Mouse (Mus musculus) heart, embryonic 16.5 days (tissue): ENCODE results near the gene St6galnac3. TPM values are rescaled to one million over a fixed set of nuclear protein-coding genes. Genes with fewer than 3 reads are reported as not detected.

Experiments
- ATAC-seq: fragments of 200-750 bp; cut with Nextera tagmentation; replicated peaks from 2 replicates; pipeline ENCODE4 v1.8.0; 2017; ENCODE audit warnings: moderate number of reproducible peaks; ENCODE audit not compliant: insufficient read depth, low FRiP score; ENCODE audit errors: extremely low read depth
- H3K27ac ChIP-seq: fragments of 300-500 bp; sonication (generic); 2 replicates; pipeline ENCODE4 v1.5.1; 2014; ENCODE audit warnings: mild to moderate bottlenecking, low read length, control low read depth, moderate library complexity
- H3K27me3 ChIP-seq: fragments of 300-500 bp; sonication (generic); 2 replicates; pipeline ENCODE4 v1.6.1; 2014; ENCODE audit warnings: low read length, mixed read lengths; ENCODE audit not compliant: control insufficient read depth, insufficient read depth
- H3K36me3 ChIP-seq: fragments of 300-500 bp; sonication (generic); 2 replicates; pipeline ENCODE4 v1.6.1; 2014; ENCODE audit not compliant: control insufficient read depth, insufficient read depth
- H3K4me1 ChIP-seq: fragments of 300-500 bp; sonication (generic); 2 replicates; pipeline ENCODE4 v1.6.1; 2014; ENCODE audit warnings: low read length, mixed read lengths; ENCODE audit not compliant: control insufficient read depth, insufficient read depth
- H3K4me2 ChIP-seq: fragments of 300-500 bp; sonication (generic); 2 replicates; pipeline ENCODE4 v1.6.1; 2014; ENCODE audit warnings: low read depth, mild to moderate bottlenecking, control low read depth, low read length
- H3K4me3 ChIP-seq: fragments of 300-500 bp; sonication (generic); 2 replicates; pipeline ENCODE4 v1.5.1; 2014; ENCODE audit warnings: mild to moderate bottlenecking, control low read depth, low read length
- H3K9ac ChIP-seq: fragments of 300-500 bp; sonication (generic); 2 replicates; pipeline ENCODE4 v1.6.1; 2014; ENCODE audit warnings: low read length, control low read depth
- H3K9me3 ChIP-seq: fragments of 300-500 bp; sonication (generic); replicated peaks from 2 replicates; pipeline ENCODE4 v1.6.1; 2016; ENCODE audit warnings: low read length; ENCODE audit not compliant: control insufficient read depth
- WGBS: fragments of 180-500 bp; shearing (Covaris S2); extraction: QIAGEN DNeasy Blood & Tissue Kit; methylation state at CpG from one replicate; pipeline ENCODE4 v1.1.7; 2014; 5-methylcytosine and 5-hydroxymethylcytosine counted together
- polyA plus RNA-seq: library from polyadenylated mRNA; unstranded; fragments of >200 nt; fragmentation: Nextera tagmentation; extraction: Ambion mirVana; gene quantifications from 2 replicates; pipeline ENCODE4 v1.2.1, GENCODE M21; 2015

Gene St6galnac3
- polyA plus RNA-seq, 1 experiment from 2014 or later, result 20.8 TPM

DNA sequence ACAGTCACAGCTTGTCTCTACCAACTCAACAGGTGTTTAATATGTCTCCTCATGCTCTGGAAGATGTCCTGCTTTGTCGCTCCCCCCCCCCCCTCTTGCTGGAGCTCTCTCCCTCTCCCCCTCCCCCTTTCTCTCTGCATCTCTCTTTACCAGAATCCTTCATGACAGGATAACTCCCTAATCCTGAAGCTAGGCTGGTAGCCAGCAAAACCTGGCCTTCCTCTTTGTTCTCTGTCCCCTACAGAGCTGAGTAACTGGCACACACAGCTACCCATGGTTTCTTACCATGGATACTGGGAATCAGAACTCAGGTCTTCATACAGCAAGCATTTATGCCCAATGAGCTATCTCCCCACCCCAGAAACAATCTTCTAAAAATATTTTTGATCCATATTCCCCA, 87.6 kb downstream of the St6galnac3 start:
- no peak overlapping the region for H3K4me2 ChIP-seq
- H3K4me3 ChIP-seq, result no peak overlapping the region
- no peaks in the 10 kb centered on the region for H3K9me3 ChIP-seq
- no CpG with 5 or more reads among the region's 1 CpGs for WGBS
- H3K27ac ChIP-seq, result no peak overlapping the region
- H3K9ac ChIP-seq, result no peak overlapping the region
- no peaks in the 10 kb centered on the region for H3K4me1 ChIP-seq
- no peaks in the 10 kb centered on the region for H3K36me3 ChIP-seq
- ATAC-seq, result no peak
- no peaks in the 10 kb centered on the region for H3K27me3 ChIP-seq

DNA sequence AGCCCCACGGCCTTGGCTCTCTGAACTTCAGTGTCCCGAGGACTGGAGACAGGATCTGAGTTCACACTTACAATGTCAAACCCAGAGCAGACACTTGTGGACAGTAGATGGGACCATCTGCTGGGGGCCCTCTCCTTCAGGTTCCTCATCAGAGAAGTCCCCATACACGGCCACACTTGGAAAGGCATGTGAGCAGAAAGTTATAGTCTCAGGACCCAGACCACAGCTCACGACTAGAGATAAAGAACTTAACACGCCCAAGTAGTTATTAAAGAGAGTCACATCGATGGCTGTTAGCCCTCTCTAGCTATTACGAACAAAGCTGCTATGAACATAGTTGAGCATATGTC, 88.2 kb downstream of the St6galnac3 start:
- no peaks in the 10 kb centered on the region for H3K27me3 ChIP-seq
- H3K4me1 ChIP-seq, result no peaks in the 10 kb centered on the region
- ATAC-seq, result no peak
- H3K36me3 ChIP-seq, result no peaks in the 10 kb centered on the region
- H3K9ac ChIP-seq, result no peak overlapping the region
- 65% methylated on average over 7 of the region's 7 CpGs for WGBS
- no peak overlapping the region for H3K27ac ChIP-seq
- H3K4me2 ChIP-seq, result no peak overlapping the region
- H3K4me3 ChIP-seq, result no peak overlapping the region
- H3K9me3 ChIP-seq, result no peaks in the 10 kb centered on the region

DNA sequence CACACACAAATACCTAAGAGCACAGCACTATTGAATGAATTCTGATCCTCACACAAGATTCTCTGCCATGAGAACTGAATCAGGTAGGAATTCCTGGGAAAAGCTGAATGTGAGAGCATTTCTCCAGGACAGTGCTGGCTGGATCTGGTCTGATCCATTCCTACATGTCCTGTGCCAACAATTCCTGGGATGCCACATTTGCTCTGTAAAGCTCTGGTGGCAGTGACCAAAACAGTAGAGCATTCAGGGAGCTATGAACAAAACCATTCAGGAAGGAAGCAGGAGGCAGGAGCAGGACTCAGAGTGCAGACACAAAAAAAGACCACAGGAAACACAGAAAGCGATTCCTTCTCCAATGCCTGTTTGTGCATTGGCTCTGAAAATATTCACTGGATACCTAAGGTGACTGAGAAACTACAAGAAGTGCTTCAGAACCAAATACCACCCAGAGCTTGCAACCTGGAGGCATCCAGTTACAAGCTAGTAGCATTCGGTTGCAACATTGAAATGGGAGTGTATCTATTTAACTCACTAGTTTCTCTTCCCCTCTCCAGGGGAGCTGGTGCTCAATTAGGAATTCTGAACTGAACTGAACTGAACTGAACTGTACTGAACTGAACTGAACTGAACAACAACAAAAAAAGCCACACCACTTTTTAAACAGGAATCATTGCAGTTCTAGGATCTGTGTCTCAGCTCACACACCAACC, 88.7 kb downstream of the St6galnac3 start:
- Histone ChIP-seq H3K27ac (no peak overlapping the region), H3K36me3 (no peaks in the 10 kb centered on the region), H3K9ac (no peak overlapping the region), H3K4me3 (no peak overlapping the region), H3K9me3 (no peaks in the 10 kb centered on the region), H3K4me1 (no peaks in the 10 kb centered on the region), H3K4me2 (no peak overlapping the region), H3K27me3 (no peaks in the 10 kb centered on the region)
- 47% methylated on average over 2 of the region's 2 CpGs for WGBS
- no peak for ATAC-seq

DNA sequence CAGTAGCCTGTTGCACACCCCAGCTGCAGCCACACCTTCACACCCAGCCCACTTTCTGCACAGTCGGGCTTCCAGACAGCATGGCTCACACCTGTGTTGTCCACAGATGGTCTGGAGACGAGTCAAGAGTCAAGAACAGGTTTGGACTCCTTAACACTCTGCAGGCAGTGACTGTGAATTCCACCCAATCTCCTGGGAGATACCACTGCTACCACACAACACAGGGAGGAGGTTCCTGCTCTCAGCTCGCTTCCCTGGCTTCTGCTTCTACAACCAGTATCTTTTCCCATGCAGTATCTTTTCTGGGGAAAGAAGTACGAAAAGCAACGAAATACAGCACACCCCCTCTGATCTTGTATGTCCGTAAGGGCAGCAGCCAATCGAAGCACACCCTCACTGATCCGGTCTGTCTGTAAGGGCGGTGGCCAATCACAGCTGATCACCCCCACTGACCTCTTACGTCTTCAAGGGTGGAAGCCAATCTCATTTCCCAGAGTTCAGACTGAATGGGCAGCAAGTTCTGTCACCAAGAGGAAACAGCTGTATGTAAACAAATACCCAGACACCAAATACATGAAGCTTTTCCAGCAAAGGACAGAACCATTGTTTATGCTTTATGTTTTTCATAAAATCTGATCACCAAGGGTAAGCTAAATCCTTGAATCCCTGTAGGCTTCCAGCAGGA, 92.8 kb downstream of the St6galnac3 start:
- WGBS, result 61% methylated on average over 10 of the region's 10 CpGs
- no peak overlapping the region for H3K27ac ChIP-seq
- no peak overlapping the region for H3K4me2 ChIP-seq
- no peak for ATAC-seq
- H3K36me3 ChIP-seq, result no peaks in the 10 kb centered on the region
- no peaks in the 10 kb centered on the region for H3K4me1 ChIP-seq
- no peaks in the 10 kb centered on the region for H3K27me3 ChIP-seq
- H3K9me3 ChIP-seq, result no peaks in the 10 kb centered on the region
- H3K9ac ChIP-seq, result no peak overlapping the region
- no peak overlapping the region for H3K4me3 ChIP-seq

DNA sequence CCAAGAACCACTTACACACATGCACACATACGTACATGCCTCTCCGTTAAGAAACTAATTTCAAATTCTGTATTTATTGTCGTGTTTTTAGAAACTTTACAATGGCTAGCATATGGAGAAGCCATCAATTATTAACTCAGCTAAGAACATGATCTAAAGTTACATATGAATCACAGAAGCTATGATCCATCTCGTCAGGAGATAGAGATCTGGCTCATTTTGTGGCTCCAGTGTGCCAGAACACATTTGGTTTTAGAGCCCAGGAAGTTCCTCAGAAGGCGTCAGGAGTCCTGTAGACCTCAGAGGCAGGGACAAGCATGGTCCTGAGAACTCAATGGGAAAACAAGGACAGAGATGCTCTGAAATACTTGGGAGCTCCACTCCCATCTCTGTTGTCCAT, 98.7 kb downstream of the St6galnac3 start:
- no peak for ATAC-seq
- 83% methylated on average over 5 of the region's 5 CpGs for WGBS
- Histone ChIP-seq H3K9ac (no peak overlapping the region), H3K9me3 (no peaks in the 10 kb centered on the region), H3K4me2 (no peak overlapping the region), H3K36me3 (no peaks in the 10 kb centered on the region), H3K27ac (no peak overlapping the region), H3K27me3 (no peaks in the 10 kb centered on the region), H3K4me1 (no peaks in the 10 kb centered on the region), H3K4me3 (no peak overlapping the region)

DNA sequence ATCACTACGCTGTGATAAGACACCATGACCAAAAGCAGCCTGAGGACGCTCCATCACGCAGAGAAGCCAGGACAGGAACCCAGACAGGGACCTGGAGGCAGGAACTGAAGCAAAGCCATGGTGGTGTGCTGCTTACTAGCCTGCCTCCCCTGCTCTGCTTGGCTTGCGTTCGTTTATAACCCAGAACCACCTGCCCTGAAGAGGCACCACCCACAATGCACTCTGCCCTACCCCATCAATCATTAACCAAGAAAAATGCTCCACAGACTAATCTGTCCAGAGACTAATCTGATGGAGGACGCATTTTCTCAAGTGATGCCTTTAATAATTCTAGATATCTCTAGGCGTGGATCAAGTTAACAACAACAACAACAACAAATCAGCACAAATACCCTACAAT, 106.0 kb downstream of the St6galnac3 start:
- no peak overlapping the region for H3K4me3 ChIP-seq
- 92% methylated on average over 7 of the region's 7 CpGs for whole genome bisulfite sequencing
- no peak overlapping the region for H3K4me2 ChIP-seq
- H3K9ac ChIP-seq, result no peak overlapping the region
- 0 out of 2 replicates have a peak, but pooled peaks cover 9% of the 10 kb centered on the region for H3K4me1 ChIP-seq
- no peaks in the 10 kb centered on the region for H3K36me3 ChIP-seq
- no peaks in the 10 kb centered on the region for H3K9me3 ChIP-seq
- no peaks in the 10 kb centered on the region for H3K27me3 ChIP-seq
- ATAC-seq, result no peak
- no peak overlapping the region for H3K27ac ChIP-seq

DNA sequence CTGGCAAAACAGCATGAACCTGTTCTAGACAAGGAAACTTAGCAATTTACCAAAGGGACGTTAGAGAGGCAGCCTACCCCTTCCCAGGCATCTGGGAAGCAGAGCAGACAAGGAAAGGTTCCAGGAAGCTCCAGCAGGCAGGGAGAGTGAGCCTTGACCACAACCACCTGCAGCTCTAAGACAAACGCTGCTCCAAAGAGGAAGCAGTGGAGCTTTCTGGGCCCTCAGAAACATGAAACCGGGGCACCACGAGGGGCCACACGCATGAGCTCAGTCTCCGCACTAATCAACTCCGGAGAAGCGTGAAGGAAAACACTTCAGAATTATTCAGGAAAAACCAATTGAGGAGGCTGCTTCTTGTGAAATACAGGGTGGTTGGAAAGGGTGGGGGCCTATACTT, 108.1 kb downstream of the St6galnac3 start:
- Histone ChIP-seq H3K36me3 (no peaks in the 10 kb centered on the region), H3K9ac (no peak overlapping the region), H3K4me1 (0 out of 2 replicates have a peak, but pooled peaks cover 9% of the 10 kb centered on the region), H3K27ac (no peak overlapping the region), H3K4me2 (no peak overlapping the region), H3K27me3 (no peaks in the 10 kb centered on the region), H3K4me3 (no peak overlapping the region), H3K9me3 (no peaks in the 10 kb centered on the region)
- ATAC-seq, result no peak
- 46% methylated on average over 8 of the region's 8 CpGs for WGBS

DNA sequence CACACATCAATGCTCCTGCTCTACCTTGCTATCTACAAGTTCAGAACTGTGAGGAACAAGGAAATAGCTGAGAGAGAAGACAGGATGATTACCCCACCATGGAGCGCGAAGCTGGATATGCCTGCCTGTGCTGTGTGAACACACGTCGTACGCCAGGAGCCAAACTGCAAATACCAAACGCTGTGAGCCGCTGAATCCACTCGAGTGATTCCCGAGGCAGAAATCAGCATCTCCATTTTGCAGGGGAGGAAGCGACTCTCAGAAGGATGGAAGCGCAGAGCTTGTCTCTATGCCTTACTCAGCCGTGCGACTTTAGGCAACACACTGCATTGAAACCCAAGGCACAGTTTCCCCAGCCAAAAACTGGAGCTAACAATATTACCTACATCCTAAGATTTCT, 114.7 kb downstream of the St6galnac3 start:
- Histone ChIP-seq H3K9ac (no peak overlapping the region), H3K4me2 (no peak overlapping the region), H3K9me3 (no peaks in the 10 kb centered on the region), H3K36me3 (no peaks in the 10 kb centered on the region), H3K4me1 (no peaks in the 10 kb centered on the region), H3K27me3 (no peaks in the 10 kb centered on the region), H3K4me3 (no peak overlapping the region), H3K27ac (no peak overlapping the region)
- ATAC-seq, result no peak
- WGBS, result 78% methylated on average over 13 of the region's 13 CpGs

DNA sequence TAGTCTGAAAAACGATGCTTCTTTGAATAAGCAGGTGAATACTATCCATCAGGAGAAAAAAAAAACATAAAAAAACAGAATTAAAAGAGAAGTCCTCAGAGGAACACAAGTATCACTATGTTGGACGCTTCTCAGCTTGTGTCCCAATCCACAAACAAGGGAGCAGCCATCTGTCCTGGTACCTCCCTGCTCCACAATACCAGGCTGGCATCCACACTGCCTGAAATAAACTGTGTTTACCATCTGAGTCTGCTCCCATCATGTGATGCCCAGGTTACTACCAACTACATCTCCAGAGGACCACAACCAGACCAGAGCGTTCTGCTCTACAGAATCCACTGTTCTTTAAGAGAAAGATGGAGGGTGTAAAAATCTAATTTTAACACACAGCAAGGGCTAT, 118.6 kb downstream of the St6galnac3 start:
- Histone ChIP-seq H3K9me3 (no peaks in the 10 kb centered on the region), H3K4me3 (no peak overlapping the region), H3K36me3 (no peaks in the 10 kb centered on the region), H3K9ac (no peak overlapping the region), H3K4me1 (no peaks in the 10 kb centered on the region), H3K4me2 (no peak overlapping the region), H3K27ac (no peak overlapping the region), H3K27me3 (no peaks in the 10 kb centered on the region)
- ATAC-seq, result no peak
- 87% methylated on average over 3 of the region's 3 CpGs for WGBS
